Comparison of ENCODE assay signal across 16 mouse cellular contexts in the genomic region with DNA sequence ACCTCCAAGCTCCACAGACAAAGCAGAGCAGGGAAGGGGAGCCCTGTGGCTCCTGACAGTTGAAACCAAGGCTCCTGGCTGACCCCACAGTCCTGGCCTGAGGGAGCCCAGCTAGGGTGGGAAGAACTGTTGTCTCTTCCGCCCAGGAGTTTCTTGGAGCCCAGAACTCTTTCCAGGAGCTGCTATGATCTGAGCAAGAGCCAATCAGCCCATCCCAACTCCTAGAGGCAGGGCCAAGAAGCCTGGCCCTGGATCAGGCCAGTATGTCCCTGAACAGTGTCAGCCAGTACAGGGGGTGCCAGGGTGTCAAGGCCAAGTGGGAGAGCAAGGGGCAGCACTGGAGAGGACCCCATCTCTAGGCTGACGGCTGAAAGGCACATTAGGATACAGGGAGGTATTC. TPM values are rescaled to one million over a fixed set of nuclear protein-coding genes. Genes with fewer than 3 reads are reported as not detected.
DNase-seq lines count a peak whose midpoint lies in the region; ATAC-seq and TF ChIP-seq lines count a peak whose summit lies in the region.
"Had no signal": no experiment of that assay in that cellular context is flagged by ENCODE, and none has a peak within 500 bp of the region (broad histone marks: within the 10 kb centered on the region; RNA-seq: fewer than 3 reads in every experiment).

No protein-coding gene starts in this region.

- WGBS in lung, embryonic 14.5 days: 68% methylated on average over 2 of the region's 2 CpGs
- 35% methylated on average over 2 of the region's 2 CpGs for WGBS in liver, embryonic 12.5 days (ENCODE audit: insufficient replicate concordance)

- H3K27me3 ChIP-seq in lung, embryonic 14.5 days (ENCODE audit: insufficient read depth, low read length): no peaks in the 10 kb centered on the region
- H3K27me3 ChIP-seq in liver, embryonic 12.5 days (replicated peaks): no peaks in the 10 kb centered on the region
- H3K27me3 ChIP-seq: forebrain, embryonic 12.5 days; limb, embryonic 12.5 days; neural tube, embryonic 13.5 days had no signal

- H3K4me3 ChIP-seq in lung, embryonic 14.5 days (ENCODE audit: low read depth, low read length): no peak overlapping the region
- no peak overlapping the region for H3K4me3 ChIP-seq in liver, embryonic 12.5 days
- H3K4me3 ChIP-seq: forebrain, embryonic 12.5 days; limb, embryonic 12.5 days; neural tube, embryonic 13.5 days had no signal

- H3K27ac ChIP-seq in lung, embryonic 14.5 days (ENCODE audit: low read depth): peak overlapping the region; percentile 26; the same call in 1 of the 2 replicates
- peak overlapping the region; percentile 97 for H3K27ac ChIP-seq in liver, embryonic 12.5 days
- H3K27ac ChIP-seq: forebrain, embryonic 12.5 days; limb, embryonic 12.5 days; neural tube, embryonic 13.5 days had no signal

- 0 out of 2 replicates have a peak, but pooled peaks cover 5% of the 10 kb centered on the region for H3K36me3 ChIP-seq in lung, embryonic 14.5 days (ENCODE audit: insufficient read depth)
- peaks cover 98% of the 10 kb centered on the region for H3K36me3 ChIP-seq in liver, embryonic 12.5 days
- H3K36me3 ChIP-seq: forebrain, embryonic 12.5 days; limb, embryonic 12.5 days; neural tube, embryonic 13.5 days had no signal

- ATAC-seq in lung, embryonic 14.5 days (ENCODE audit: insufficient read depth): no peak
- no peak for ATAC-seq in liver, embryonic 12.5 days
- no peak for ATAC-seq in megakaryocyte progenitor cell, adult 5-6 weeks (replicated peaks; ENCODE audit: poor library complexity)

- peak; percentile 43 for DNase-seq in gastrocnemius, postnatal 25 days
- no peak for DNase-seq in gastrocnemius, postnatal 4 days (ENCODE audit: low spot score in 2 of 2)
- no peak for DNase-seq in lung, embryonic 14.5 days
- no peak for DNase-seq in lung, postnatal 4 days
- no peak for DNase-seq in thymus, postnatal 0 days (ENCODE audit: low spot score)
- DNase-seq: cerebellum, adult 9-11 months; kidney, postnatal 25 days; layer of hippocampus, postnatal 36 days; thymus, adult 2 months had no signal

- 0 out of 2 replicates have a peak, but pooled peaks cover 5% of the 10 kb centered on the region for H3K4me1 ChIP-seq in lung, embryonic 14.5 days (ENCODE audit: insufficient read depth)
- peaks cover 100% of the 10 kb centered on the region for H3K4me1 ChIP-seq in liver, embryonic 12.5 days

- no peak overlapping the region for H3K9ac ChIP-seq in lung, embryonic 14.5 days
- H3K9ac ChIP-seq in liver, embryonic 12.5 days: peak overlapping the region; percentile 76
- H3K9ac ChIP-seq: forebrain, embryonic 12.5 days; limb, embryonic 12.5 days; neural tube, embryonic 13.5 days had no signal

- TF ChIP-seq CTCF in lung, embryonic 14.5 days (IDR thresholded peaks at IDR 0.05; ENCODE audit: low read depth): no peak

- no peaks in the 10 kb centered on the region for H3K9me3 ChIP-seq in lung, embryonic 14.5 days (ENCODE audit: low read depth, low read length)
- no peaks in the 10 kb centered on the region for H3K9me3 ChIP-seq in liver, embryonic 12.5 days (replicated peaks)
- H3K9me3 ChIP-seq: forebrain, embryonic 12.5 days; limb, embryonic 12.5 days; neural tube, embryonic 13.5 days had no signal

- H3K4me2 ChIP-seq in lung, embryonic 14.5 days: no peak overlapping the region
- peak overlapping the region; percentile 49 for H3K4me2 ChIP-seq in liver, embryonic 12.5 days
- H3K4me2 ChIP-seq: forebrain, embryonic 12.5 days; limb, embryonic 12.5 days; neural tube, embryonic 13.5 days had no signal

RNA-seq across cellular contexts. Expression of a gene that starts 30.6 kb away (rescaled TPM):
- 1 to 10 TPM; 8.5 to 8.8 TPM for total RNA-seq in gastrocnemius, postnatal 25 days (2021)
- 10 to 100 TPM; 10.6 to 13.6 TPM for total RNA-seq in gastrocnemius, postnatal 4 days (2021)
- polyA plus RNA-seq in lung, embryonic 14.5 days (2014; fragmentation: Nextera tagmentation; extraction: Ambion mirVana): 2.7 and 2.9 TPM in 2 replicates
- 27.6 and 28.4 TPM in 2 replicates for polyA plus RNA-seq in liver, embryonic 12.5 days (2016; fragmentation: Nextera tagmentation; extraction: Ambion mirVana)
- 12.2 and 21.6 TPM in 2 replicates for total RNA-seq in megakaryocyte progenitor cell, adult 5-6 weeks (2015)
- total RNA-seq in megakaryocyte progenitor cell, adult 5-6 weeks (2017): 9.9 and 20.3 TPM in 2 replicates
- polyA plus RNA-seq in thymus, postnatal 0 days (2015; fragmentation: Nextera tagmentation; extraction: Ambion mirVana): 3.9 and 5.4 TPM in 2 replicates

RNA-seq across cellular contexts. Expression of a gene that starts 48.0 kb away (rescaled TPM):
- total RNA-seq in gastrocnemius, postnatal 25 days (2021): not detected
- not detected for total RNA-seq in gastrocnemius, postnatal 4 days (2021)
- not detected in 2 replicates for polyA plus RNA-seq in lung, embryonic 14.5 days (2014; fragmentation: Nextera tagmentation; extraction: Ambion mirVana)
- polyA plus RNA-seq in liver, embryonic 12.5 days (2016; fragmentation: Nextera tagmentation; extraction: Ambion mirVana): not detected in 2 replicates
- total RNA-seq in megakaryocyte progenitor cell, adult 5-6 weeks (2015): not detected in 2 replicates
- total RNA-seq in megakaryocyte progenitor cell, adult 5-6 weeks (2017): not detected in 2 replicates
- polyA plus RNA-seq in thymus, postnatal 0 days (2015; fragmentation: Nextera tagmentation; extraction: Ambion mirVana): not detected in 2 replicates
- total RNA-seq: heart, adult 18-20 months had no signal
- polyA plus RNA-seq: forebrain, embryonic 12.5 days; limb, embryonic 12.5 days; neural tube, embryonic 13.5 days; spleen, adult 2 months had no signal
